In the genomic region with DNA sequence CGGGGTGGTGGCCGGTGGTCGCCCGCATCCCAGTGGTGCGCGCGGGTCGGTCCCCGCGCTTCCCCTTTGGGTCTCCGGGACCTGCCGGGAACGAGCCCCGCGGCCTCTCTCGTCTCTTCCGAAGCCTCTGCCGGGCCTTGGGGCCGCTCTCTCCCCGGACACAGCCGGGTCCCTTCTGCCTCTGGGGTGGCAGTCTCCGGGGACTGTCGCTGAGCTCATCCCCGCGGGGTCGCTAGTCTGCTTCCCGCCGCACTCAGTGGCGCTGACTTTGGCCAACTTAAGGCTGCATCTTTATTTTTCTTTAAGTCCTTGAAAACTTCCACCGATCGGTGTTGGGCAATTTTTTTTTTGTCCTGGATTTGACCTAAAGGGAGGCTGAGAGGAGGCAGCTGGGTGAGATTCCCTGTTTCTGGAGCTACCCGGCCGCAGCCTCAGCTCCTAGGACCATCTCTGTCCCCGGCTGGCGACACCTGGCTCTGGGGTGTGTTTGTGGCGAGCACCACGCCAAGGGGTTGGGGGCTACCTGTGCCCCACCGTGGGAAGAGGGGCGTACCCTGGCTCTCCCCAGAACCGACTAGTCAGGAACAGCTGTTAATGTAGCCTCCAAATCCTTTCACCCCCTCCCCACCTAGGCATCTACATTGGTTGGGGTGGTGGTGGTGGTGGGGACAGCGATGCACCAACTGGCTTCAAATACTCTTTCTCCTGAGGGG, we compare ENCODE assay signal across 8 mouse cellular contexts. TPM values are rescaled to one million over a fixed set of nuclear protein-coding genes. Genes with fewer than 3 reads are reported as not detected.
DNase-seq lines count a peak whose midpoint lies in the region; ATAC-seq and TF ChIP-seq lines count a peak whose summit lies in the region.

No protein-coding gene starts in this region.

- 0 out of 2 replicates have a peak, but pooled peaks cover 3% of the 10 kb centered on the region for H3K27me3 ChIP-seq in liver, embryonic 11.5 days (replicated peaks; ENCODE audit: control insufficient read depth, insufficient read depth, low read length)
- no peaks in the 10 kb centered on the region for H3K27me3 ChIP-seq in midbrain, postnatal 0 days (ENCODE audit: insufficient read depth, low read length)
- H3K27me3 ChIP-seq in stomach, embryonic 14.5 days (ENCODE audit: control insufficient read depth, insufficient read depth, low read length): no peaks in the 10 kb centered on the region

- TF ChIP-seq CTCF in midbrain, postnatal 0 days (IDR thresholded peaks at IDR 0.05): peak; percentile 30; the same call in 1 of the 2 replicates

- H3K36me3 ChIP-seq in liver, embryonic 11.5 days (ENCODE audit: control insufficient read depth, insufficient read depth, low read length): no peaks in the 10 kb centered on the region
- H3K36me3 ChIP-seq in midbrain, postnatal 0 days (ENCODE audit: insufficient read depth, low read length): no peaks in the 10 kb centered on the region
- 0 out of 2 replicates have a peak, but pooled peaks cover 3% of the 10 kb centered on the region for H3K36me3 ChIP-seq in stomach, embryonic 14.5 days (ENCODE audit: control insufficient read depth, insufficient read depth, low read length)

- H3K4me3 ChIP-seq in liver, embryonic 11.5 days (ENCODE audit: low read depth, low read length): peak overlapping the region; percentile 78
- peak overlapping the region; percentile 77 for H3K4me3 ChIP-seq in midbrain, postnatal 0 days (ENCODE audit: low read depth, low read length)
- peak overlapping the region; percentile 74 for H3K4me3 ChIP-seq in stomach, embryonic 14.5 days (ENCODE audit: low read depth, low read length)

- peak overlapping the region; percentile 59; the same call in 1 of the 2 replicates for H3K27ac ChIP-seq in liver, embryonic 11.5 days (ENCODE audit: low read depth, low read length)
- peak overlapping the region; percentile 59 for H3K27ac ChIP-seq in midbrain, postnatal 0 days (ENCODE audit: low read depth, low read length)
- H3K27ac ChIP-seq in stomach, embryonic 14.5 days (ENCODE audit: low read length): peak overlapping the region; percentile 83

- peak; percentile 60 for DNase-seq in ovary, postnatal 36 days (ENCODE audit: low spot score)
- DNase-seq in ovary, postnatal 14 days (ENCODE audit: low spot score): no peak
- DNase-seq in cerebellum, postnatal 25 days: peak; percentile 50 to 57
- DNase-seq in heart, adult 18-20 months: peak; percentile 46 to 65
- DNase-seq in kidney, adult 11 months: peak; percentile 42
- peak; percentile 74 for DNase-seq in liver, embryonic 11.5 days (ENCODE audit: low spot score)
- peak; percentile 61 for DNase-seq in midbrain, postnatal 0 days (ENCODE audit: low spot score)

- peak overlapping the region; percentile 72 for H3K9ac ChIP-seq in liver, embryonic 11.5 days (ENCODE audit: low read depth, low read length)
- peak overlapping the region; percentile 83 for H3K9ac ChIP-seq in midbrain, postnatal 0 days (replicated peaks; ENCODE audit: low read length, poor library complexity, severe bottlenecking)
- H3K9ac ChIP-seq in stomach, embryonic 14.5 days (replicated peaks; ENCODE audit: low read depth, low read length): peak overlapping the region; percentile 74

- H3K9me3 ChIP-seq in liver, embryonic 11.5 days (ENCODE audit: control insufficient read depth, low read length): no peaks in the 10 kb centered on the region
- H3K9me3 ChIP-seq in midbrain, postnatal 0 days (ENCODE audit: low read length): no peaks in the 10 kb centered on the region
- no peaks in the 10 kb centered on the region for H3K9me3 ChIP-seq in stomach, embryonic 14.5 days (ENCODE audit: control insufficient read depth, low read depth, low read length)

- peaks cover 10% of the 10 kb centered on the region; the same call in 1 of the 2 replicates for H3K4me1 ChIP-seq in liver, embryonic 11.5 days (replicated peaks; ENCODE audit: control insufficient read depth, insufficient read depth, low read length)
- H3K4me1 ChIP-seq in midbrain, postnatal 0 days (ENCODE audit: insufficient read depth, low read length): peaks cover 21% of the 10 kb centered on the region
- peaks cover 20% of the 10 kb centered on the region; the same call in 1 of the 2 replicates for H3K4me1 ChIP-seq in stomach, embryonic 14.5 days (ENCODE audit: control insufficient read depth, insufficient read depth, low read length)

- peak overlapping the region; percentile 71 for H3K4me2 ChIP-seq in liver, embryonic 11.5 days
- H3K4me2 ChIP-seq in midbrain, postnatal 0 days (ENCODE audit: low read depth, low read length, poor library complexity, severe bottlenecking): peak overlapping the region; percentile 93
- H3K4me2 ChIP-seq in stomach, embryonic 14.5 days (replicated peaks; ENCODE audit: low read depth, low read length): peak overlapping the region; percentile 70

- peak; percentile 72 for ATAC-seq in liver, embryonic 11.5 days (replicated peaks; ENCODE audit: low FRiP score)
- ATAC-seq in midbrain, postnatal 0 days (ENCODE audit: low FRiP score): peak; percentile 75
- ATAC-seq in stomach, embryonic 14.5 days (ENCODE audit: insufficient number of reproducible peaks, insufficient read depth, low FRiP score, low read depth): peak; percentile 44

- under 1% methylated on average over 41 of the region's 41 CpGs for WGBS in liver, embryonic 11.5 days
- under 1% methylated on average over 36 of the region's 41 CpGs for WGBS in midbrain, postnatal 0 days
- under 1% methylated on average over 41 of the region's 41 CpGs for WGBS in stomach, embryonic 14.5 days

RNA-seq across cellular contexts. Expression of gene Sh3rf1, which starts 0.9 kb away (rescaled TPM):
- total RNA-seq in heart, adult 18-20 months (2021): 1 to 10 TPM; 4.7 to 5.0 TPM
- 6.7 and 7.1 TPM in 2 replicates for polyA plus RNA-seq in liver, embryonic 11.5 days (2014; fragmentation: Nextera tagmentation; extraction: Ambion mirVana)
- total RNA-seq in midbrain, postnatal 0 days (2014; rRNA removed): 37.5 and 39.8 TPM in 2 replicates
- 23.9 and 24.3 TPM in 2 replicates for polyA plus RNA-seq in midbrain, postnatal 0 days (2015; fragmentation: Nextera tagmentation; extraction: Ambion mirVana)
- polyA plus RNA-seq in stomach, embryonic 14.5 days (2014; fragmentation: Nextera tagmentation; extraction: Ambion mirVana): 14.5 and 15.5 TPM in 2 replicates
